Mouse (Mus musculus): Measurements from ENCODE around the gene Dnajc10.

Gene Dnajc10

DNA sequence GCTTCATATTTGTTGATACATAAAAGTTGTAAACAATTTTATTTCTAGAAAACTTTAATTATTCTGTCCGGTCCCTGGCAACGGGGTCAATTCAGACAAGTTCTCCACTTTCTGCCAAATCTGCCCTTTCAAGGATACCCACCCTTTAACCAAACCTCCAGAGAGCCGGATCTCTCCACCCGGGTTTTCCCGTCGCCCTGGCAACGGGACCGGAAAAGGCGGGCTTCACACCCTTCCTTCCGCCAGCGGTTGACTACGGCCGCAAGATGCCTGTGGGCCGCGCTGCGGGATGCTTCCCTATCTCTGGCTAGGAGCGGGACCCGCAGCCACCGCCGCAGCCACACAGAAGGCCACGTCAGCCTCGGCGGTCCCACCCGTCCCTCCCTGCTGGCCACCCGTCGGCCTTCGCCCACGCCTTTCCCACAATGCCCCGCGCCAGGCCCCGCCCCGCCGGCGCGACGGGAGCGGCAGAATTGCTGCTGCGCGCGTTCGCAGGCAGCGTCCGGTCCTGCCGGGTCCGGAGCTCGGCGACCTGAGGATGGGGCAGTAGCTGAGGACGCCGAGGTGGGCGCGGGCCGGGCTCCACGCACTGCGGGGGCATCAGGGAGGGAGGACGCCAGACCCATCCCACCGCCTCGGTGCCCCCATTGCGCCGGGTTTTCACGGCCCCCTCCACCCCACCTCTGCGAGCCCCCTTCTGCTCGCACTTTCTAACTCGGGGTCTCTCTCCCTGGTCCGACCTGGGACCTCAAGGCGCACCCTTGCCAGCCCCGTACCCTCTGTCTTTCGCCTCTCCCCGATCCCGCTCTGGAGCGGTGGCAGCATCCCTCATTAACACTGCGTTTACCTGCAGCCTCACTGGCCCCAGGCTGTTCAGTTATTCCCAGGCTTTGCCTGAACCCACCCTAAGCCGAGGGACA, at the start of gene Dnajc10:
Gene Dnajc10, plus strand, starts transcription at position 225 of the 920 bp plus-strand sequence.
- in situ Hi-C loops (cut with MboI; ENCODE audit: unreplicated experiment in 2 of 2): loop anchor here (10.0 to 25.0 kb wide), 4 partner anchors 309 to 1403 kb away; partner anchors contain the start of gene Itprid2 (in 1 of the 2)

DNA sequence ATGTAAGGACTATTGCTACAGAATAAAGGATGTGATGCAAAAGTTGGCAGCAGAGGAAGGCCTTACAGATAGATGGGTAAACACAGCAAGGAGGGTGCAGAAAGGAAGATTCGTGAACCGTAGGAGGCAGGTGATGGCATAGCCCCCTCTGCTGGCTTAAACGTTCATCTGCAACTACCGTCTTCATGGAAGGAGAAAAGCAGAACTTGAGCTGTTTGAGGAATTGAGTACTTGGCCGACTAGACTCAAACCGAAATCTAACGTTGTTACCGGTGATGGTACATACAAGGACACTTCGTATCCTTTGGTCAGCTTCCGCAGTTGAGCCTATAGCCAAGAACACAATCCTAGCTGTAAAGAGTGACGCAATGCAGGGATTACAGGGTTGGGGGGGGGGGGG, 48.4 kb upstream of the Dnajc10 start:
- in situ Hi-C loops (cut with MboI; ENCODE audit: unreplicated experiment in 2 of 2): loop anchor here (5.0 to 25.0 kb wide), 4 partner anchors 400 to 1322 kb away; no protein-coding TSS in a partner anchor

- in situ Hi-C loops (cut with MboI; ENCODE audit: unreplicated experiment in 2 of 2): loop anchor here (5.0 to 25.0 kb wide), 4 partner anchors 401 to 1323 kb away; no protein-coding TSS in a partner anchor
Observed at GRCm38 (mm10) chr2:80268053-80268452, 47.2 kb upstream of the Dnajc10 start.

DNA sequence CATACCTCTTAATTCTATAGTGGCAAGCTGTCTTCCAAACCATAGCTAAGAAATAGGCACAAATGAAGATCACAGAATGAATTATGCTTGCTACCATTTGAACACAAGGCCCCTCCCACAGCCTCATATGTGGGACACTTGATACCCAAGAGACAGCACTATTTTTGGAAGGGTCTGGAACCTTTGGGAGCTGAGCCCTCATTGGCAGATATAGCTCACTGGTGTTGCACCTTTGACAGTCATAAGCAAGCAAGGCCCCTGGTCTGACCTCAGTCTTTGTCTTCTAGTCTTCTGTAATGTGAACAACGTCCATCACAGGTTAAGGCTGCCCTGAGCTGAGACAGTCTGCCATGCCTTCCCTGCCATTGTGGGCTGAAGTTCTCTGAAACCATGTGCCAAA, 43.8 kb upstream of the Dnajc10 start:
- in situ Hi-C loops (cut with MboI; ENCODE audit: unreplicated experiment in 2 of 2): loop anchor here (5.0 to 25.0 kb wide), 3 partner anchors 759 to 899 kb away; no protein-coding TSS in a partner anchor

- in situ Hi-C loops (cut with MboI; ENCODE audit: unreplicated experiment in 2 of 2): loop anchor here (5.0 to 25.0 kb wide), 3 partner anchors 761 to 901 kb away; no protein-coding TSS in a partner anchor
Observed at GRCm38 (mm10) chr2:80273038-80273437, 42.2 kb upstream of the Dnajc10 start.

- in situ Hi-C loops (cut with MboI; ENCODE audit: unreplicated experiment in 2 of 2): loop anchor here (5.0 to 25.0 kb wide), 3 partner anchors 761 to 901 kb away; no protein-coding TSS in a partner anchor
Observed at GRCm38 (mm10) chr2:80273763-80274162, 41.5 kb upstream of the Dnajc10 start.

GRCm38 (mm10) chr2:80275136-80275535, 40.1 kb upstream of the Dnajc10 start:
- in situ Hi-C loops (cut with MboI; ENCODE audit: unreplicated experiment in 2 of 2): loop anchor here in 1 of 2 experiments (10.0 kb wide), 1 partner anchor 900 kb away; no protein-coding TSS in a partner anchor

DNA sequence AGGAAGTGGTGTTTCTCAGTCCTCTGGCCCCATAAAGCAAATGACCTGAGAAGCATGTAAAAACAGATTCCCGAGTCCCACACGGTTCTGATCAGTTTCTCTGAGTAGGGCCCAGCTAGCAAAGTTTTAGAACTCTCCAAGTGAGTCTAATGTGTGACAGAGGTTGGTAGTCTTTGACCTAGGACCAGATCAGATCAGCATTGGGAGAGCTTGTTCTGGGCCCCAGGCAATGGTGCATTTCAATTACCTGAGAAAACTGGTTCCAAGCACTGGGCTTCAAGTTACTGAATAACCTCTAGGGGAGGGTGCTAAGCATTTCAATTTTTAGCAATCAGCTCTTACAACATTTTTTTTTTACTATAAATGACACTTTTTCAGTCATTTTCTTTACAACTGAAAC, 33.1 kb upstream of the Dnajc10 start:
- in situ Hi-C loops (cut with MboI; ENCODE audit: unreplicated experiment in 2 of 2): no loop called here

- in situ Hi-C loops (cut with MboI; ENCODE audit: unreplicated experiment in 2 of 2): no loop called here
Observed at GRCm38 (mm10) chr2:80286397-80286796, 28.9 kb upstream of the Dnajc10 start.

- in situ Hi-C loops (cut with MboI; ENCODE audit: unreplicated experiment in 2 of 2): no loop called here
Observed at GRCm38 (mm10) chr2:80292172-80292571, 23.1 kb upstream of the Dnajc10 start, which contains the start of gene Prdx6b. Gene Prdx6b, plus strand, starts transcription at chr2:80292472.

DNA sequence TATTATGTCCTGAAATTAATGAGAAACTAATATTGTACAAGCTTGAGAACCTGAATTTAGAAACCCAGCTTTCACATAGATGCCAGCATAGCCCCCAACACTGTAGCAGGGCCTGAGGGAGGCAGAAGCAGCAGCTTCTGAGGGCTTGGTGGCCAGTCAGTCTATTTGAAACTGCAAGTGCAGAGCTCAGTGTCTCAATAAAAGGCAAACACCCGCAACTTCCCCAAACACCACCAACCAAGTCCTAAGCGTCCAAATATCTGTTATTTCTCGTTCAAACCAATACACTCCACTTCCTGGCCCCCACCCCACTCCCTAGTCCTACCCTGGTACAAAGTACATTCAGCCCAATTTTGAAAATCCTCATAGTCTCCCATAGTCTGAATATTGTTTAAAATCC, 16.9 kb upstream of the Dnajc10 start:
- in situ Hi-C loops (cut with MboI; ENCODE audit: unreplicated experiment in 2 of 2): no loop called here

- in situ Hi-C loops (cut with MboI; ENCODE audit: unreplicated experiment in 2 of 2): loop anchor here in 1 of 2 experiments (25.0 kb wide), 2 partner anchors 336 to 1389 kb away; no protein-coding TSS in a partner anchor
Observed at GRCm38 (mm10) chr2:80300806-80301205, 14.5 kb upstream of the Dnajc10 start.

- in situ Hi-C loops (cut with MboI; ENCODE audit: unreplicated experiment in 2 of 2): loop anchor here in 1 of 2 experiments (25.0 kb wide), 2 partner anchors 333 to 1392 kb away; no protein-coding TSS in a partner anchor
Observed at GRCm38 (mm10) chr2:80303957-80304356, 11.3 kb upstream of the Dnajc10 start.

- in situ Hi-C loops (cut with MboI; ENCODE audit: unreplicated experiment in 2 of 2): loop anchor here in 1 of 2 experiments (25.0 kb wide), 2 partner anchors 330 to 1395 kb away; no protein-coding TSS in a partner anchor
Observed at GRCm38 (mm10) chr2:80307701-80308100, 7.6 kb upstream of the Dnajc10 start.

DNA sequence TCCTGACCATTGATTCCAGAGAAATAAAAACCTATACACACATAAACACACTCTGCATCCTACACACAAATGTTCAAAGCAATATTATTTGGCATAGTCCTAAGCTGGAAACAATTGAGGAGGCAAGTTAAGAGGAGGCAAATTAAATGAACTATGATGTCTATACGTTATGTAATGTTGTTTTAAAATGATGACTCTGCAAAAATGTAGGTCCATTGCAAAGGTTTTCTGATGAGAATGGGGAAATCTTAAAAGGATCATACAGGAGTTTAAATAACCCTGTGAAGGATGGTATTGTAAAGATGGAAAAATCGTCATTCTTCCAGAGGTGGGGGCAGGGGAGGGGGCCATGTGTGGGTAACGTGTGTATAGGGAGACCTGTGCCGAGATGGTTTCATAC, 5.5 kb upstream of the Dnajc10 start:
- in situ Hi-C loops (cut with MboI; ENCODE audit: unreplicated experiment in 2 of 2): loop anchor here (10.0 to 25.0 kb wide), 4 partner anchors 315 to 1397 kb away; partner anchors contain the start of gene Itprid2 (in 1 of the 2)

- in situ Hi-C loops (cut with MboI; ENCODE audit: unreplicated experiment in 2 of 2): loop anchor here (10.0 to 25.0 kb wide), 4 partner anchors 314 to 1398 kb away; partner anchors contain the start of gene Itprid2 (in 1 of the 2)
Observed at GRCm38 (mm10) chr2:80310772-80311171, 4.5 kb upstream of the Dnajc10 start.

DNA sequence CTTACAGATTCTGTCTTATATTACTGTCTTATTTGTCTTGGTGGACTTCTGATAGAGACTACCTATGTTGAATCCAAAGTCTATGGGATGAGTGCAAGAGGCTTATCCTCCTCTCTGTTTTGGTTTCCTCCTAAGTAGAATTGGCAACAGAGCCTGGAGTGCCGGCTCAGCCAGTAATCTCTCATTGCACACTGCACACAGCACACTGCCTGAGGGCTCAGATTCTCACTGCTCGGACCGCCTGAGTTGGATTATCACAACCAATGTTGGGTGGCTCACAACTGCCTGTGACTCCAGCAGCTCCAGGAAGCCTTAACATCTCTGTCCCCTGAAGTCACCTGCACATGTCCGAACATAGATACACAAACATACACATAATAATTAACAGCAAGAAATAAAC, 3.9 kb upstream of the Dnajc10 start:
- in situ Hi-C loops (cut with MboI; ENCODE audit: unreplicated experiment in 2 of 2): loop anchor here (10.0 to 25.0 kb wide), 4 partner anchors 313 to 1399 kb away; partner anchors contain the start of gene Itprid2 (in 1 of the 2)

DNA sequence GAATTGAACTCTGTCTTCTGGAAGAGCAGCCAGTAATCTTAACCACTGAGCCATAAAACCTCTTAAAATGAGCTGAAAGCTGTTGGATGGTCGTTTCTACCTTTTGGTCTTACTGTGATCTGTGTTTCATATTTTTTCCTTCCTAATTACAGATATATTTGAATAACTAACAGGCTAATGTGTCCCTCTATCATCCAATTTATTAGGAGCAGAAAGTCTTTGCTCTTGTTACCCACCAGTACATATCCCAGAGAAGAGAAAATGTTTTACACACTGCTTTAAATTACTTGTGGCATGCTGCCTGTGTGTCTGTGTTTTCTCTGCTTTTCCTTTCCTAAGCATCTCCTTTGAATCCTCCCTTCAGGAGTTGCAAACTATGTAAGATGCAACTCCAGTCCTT, 1.1 kb upstream of the Dnajc10 start:
- in situ Hi-C loops (cut with MboI; ENCODE audit: unreplicated experiment in 2 of 2): loop anchor here (10.0 to 25.0 kb wide), 4 partner anchors 311 to 1402 kb away; partner anchors contain the start of gene Itprid2 (in 1 of the 2)

- in situ Hi-C loops (cut with MboI; ENCODE audit: unreplicated experiment in 2 of 2): loop anchor here (10.0 to 25.0 kb wide), 4 partner anchors 310 to 1403 kb away; partner anchors contain the start of gene Itprid2 (in 1 of the 2)
Observed at GRCm38 (mm10) chr2:80314854-80315241, 418 bp upstream of the Dnajc10 start.

GRCm38 (mm10) chr2:80322878-80323277, 7.6 kb downstream of the Dnajc10 start:
- in situ Hi-C loops (cut with MboI; ENCODE audit: unreplicated experiment in 2 of 2): loop anchor here in 1 of 2 experiments (25.0 kb wide), 2 partner anchors 314 to 1411 kb away; no protein-coding TSS in a partner anchor
